Mouse (Mus musculus) T-helper 2 cell (primary cell): ENCODE results near the gene Ncoa5.

Source experiments
- in situ Hi-C: fragments of 300-600 bp; cut with MboI, MseI; formaldehyde crosslinking; loops from one replicate; pipeline ENCODE4 v1.15.1; 2025; ENCODE audit warnings: high pct_unique_total_duplicates

Gene Ncoa5

DNA sequence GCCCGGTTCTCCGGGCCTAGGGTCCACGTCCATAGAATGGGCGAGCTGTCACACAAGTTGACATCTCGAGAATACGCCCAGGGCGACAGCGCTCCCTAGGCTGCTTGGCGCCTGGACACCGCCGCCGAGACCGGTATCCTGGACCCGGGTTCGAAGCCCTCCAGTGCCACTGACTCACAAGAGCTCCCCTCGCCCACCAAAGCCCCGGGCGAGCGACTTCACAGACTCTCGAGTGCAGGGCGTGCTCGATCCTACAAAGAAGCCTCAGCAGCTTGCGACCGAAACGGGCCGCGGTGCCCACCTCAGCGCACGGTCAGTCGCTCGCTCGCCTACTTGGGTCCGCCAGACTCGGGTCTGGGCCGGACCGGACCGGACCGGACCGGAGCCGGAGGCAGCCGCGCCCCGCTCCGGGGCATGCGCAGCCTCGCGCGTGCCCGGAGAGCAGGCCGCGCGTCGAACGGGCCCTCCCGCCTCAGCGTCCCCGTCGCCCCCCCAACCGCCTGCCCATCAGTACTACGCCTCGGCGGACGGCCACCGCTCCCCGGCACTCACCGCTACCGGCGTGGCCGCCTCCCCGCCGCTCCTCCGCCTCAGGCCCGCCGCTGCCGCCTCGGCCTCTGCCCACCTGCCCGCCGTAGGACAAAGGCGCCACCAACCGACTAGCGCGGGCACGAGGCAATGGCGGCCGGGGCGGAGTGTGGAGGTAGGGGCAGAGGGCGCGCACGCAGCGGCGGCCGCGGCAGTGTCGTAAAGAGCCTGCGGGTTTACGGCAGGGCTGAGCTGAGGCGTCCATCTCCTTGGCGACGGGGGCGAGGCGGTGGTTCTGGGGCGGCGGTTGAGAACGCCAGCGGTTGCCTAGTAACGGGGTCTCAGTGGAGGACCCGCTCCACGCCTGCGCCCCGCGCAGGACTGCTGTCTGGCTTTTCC lies at the start of gene Ncoa5:
Gene Ncoa5, minus strand, starts transcription at position 737 of the 927 bp plus-strand sequence.
- in situ Hi-C loops, result no loop called here

DNA sequence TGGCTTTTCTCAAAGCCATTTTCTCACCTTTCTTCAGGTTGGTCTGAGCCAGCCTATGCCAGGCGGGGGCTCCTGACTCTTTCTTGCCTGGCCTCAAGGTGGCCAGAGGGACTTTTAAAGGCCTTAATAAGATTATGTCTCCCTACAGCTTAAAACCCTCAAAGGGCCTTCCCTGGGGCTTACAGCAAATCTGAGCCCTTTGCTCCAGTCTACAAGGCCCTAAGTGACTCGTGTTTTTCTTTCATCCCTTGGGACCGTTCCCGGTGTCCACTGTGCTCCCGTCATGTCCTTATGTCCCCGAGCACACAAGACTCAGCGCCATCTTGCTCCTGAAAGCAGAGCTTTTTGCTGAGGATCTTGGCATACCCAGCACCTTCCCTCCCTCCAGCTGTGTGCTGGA lies 46.6 kb upstream of the Ncoa5 start:
- in situ Hi-C loops, result no loop called here

DNA sequence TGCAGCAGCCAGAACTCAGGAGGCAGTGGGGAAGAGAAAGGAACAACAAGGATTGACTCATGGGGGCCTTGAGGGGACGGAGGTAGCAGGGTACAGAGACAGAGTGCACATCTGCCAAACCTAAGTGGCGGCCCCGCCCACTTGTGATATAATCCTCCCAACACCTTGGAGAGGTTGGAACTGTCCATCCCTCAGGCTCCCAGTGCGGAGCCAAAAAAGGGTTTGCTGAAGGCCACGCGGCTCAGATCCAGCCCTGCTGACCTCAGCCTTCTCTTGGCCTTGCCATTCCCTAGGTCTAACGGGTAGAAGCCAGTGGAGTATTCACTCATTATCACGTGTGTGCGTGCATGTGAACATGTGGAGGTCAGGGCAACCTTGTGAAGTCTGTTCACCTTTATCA lies 46.0 kb upstream of the Ncoa5 start:
- in situ Hi-C loops, result no loop called here

DNA sequence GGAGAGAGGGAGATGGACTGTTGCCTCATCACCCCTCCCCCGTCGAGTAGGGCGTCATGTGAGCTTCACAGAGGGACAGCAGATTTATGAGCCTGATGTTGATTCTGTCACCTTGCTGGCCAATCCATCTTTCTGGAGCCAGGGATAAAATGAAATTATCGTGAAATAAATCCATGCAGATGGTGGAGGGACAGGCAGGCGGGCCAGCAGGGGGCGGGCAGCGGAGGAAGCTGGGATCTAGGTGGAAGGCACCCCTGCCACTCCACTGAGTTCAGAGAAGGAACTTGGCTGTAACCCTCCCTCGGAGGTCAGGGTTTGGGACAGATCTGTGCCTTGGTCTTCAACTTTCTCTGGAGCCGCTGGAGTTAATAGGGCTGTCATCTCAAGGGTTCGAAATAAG lies 43.9 kb upstream of the Ncoa5 start:
- in situ Hi-C loops, result loop anchor here (5.0 kb wide), 1 partner anchor 284 kb away; no protein-coding TSS in a partner anchor

GRCm38 (mm10) chr2:165078045-165078444 lies 43.4 kb upstream of the Ncoa5 start:
- in situ Hi-C loops, result loop anchor here (5.0 kb wide), 1 partner anchor 284 kb away; no protein-coding TSS in a partner anchor

GRCm38 (mm10) chr2:165077055-165077454 lies 42.4 kb upstream of the Ncoa5 start:
- in situ Hi-C loops, result loop anchor here (5.0 kb wide), 1 partner anchor 285 kb away; no protein-coding TSS in a partner anchor

GRCm38 (mm10) chr2:165074937-165075336 lies 40.3 kb upstream of the Ncoa5 start:
- in situ Hi-C loops, result loop anchor here (5.0 kb wide), 1 partner anchor 287 kb away; no protein-coding TSS in a partner anchor

DNA sequence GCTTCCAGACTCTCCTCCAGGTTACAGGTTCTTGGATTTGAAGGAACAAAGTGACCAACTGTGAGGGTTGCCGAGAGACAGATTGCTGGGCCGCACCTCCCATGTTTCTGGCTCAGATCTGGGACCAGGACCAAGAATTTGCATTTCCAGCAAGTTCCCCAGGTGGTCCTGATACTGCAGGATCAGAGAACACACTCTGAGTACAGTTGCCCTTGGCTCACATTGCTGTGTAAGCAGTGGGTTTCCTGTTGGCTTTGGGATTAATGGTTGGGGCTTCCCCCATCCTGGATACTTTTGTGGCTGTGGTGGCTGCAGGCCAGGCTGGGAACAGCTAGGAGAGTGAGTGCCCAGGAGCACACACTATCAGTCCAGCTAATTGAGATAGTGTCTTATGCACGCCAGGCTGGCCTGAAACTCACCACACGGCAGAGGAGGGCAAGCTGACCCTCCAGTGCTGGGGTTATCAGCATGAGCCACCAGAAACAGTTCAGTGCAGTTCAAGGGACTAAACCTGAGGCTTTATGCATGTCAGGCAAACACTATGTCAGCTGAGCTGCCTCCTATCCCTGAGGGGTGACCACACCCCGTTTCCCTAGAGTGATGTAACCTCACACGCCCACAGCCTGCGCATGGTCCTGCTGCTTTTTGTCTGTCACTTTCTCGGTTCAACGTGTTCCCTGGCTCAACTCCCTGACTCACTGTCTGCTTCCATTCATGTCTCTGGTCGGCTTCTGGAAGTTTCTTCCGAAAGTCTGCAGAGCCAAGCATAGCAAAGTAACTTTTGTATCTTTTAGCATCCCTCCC lies 39.6 kb upstream of the Ncoa5 start:
- in situ Hi-C loops, result no loop called here

DNA sequence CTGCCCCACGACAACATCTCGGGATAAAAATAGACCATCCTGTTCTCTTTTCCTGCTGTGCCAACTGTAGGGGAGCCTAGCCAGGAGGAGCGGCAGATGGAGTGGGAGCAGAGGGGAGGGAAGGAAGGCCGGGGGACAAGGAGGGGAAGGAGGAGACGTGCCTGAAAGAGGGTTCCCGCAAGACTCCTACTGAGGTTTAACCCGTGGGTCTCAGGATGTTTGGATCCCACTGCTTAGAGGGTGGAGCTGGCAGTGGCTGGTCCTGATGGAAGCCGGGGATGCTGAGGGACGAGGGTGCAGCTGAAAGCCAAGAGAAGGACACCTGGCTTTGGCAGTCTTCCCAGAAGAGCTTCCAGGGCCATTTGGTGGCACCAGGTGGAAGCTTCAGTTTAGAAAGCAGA lies 38.7 kb upstream of the Ncoa5 start:
- in situ Hi-C loops, result no loop called here

DNA sequence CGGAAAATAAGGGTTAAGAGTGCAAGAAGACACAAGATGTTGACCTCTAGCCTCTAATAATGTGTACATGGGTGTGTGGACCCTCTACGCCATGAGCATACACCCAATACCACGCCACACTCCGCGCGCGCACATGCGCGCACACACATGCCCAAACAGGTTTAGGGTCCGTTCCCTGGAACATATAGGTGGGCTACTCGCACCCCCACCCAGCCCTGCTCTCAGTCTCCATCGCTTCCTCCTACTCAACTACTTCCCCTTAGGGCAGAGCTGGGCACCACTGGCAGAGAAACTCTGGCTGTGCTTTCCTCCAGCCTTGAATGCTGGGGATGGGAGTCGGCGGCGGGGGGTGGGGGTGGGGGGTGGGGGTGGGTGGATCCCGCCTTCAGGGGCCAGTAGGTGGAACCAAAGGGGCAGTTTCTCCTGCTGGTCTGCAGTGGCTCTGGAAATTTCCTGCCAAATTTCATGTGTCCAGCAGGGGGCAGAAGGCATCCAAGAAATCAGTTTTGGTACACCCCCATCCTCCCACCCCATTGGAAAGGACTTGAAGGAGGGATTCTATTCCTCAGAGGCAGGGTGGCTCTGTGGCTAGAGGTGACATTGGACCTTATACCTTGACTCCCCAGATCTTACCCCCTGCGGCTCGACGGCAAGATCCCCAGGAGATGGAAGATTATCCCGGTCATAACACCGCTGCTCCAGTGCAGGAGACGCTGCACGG lies 35.6 kb upstream of the Ncoa5 start:
- in situ Hi-C loops, result no loop called here

GRCm38 (mm10) chr2:165068806-165069205 lies 34.1 kb upstream of the Ncoa5 start:
- in situ Hi-C loops, result loop anchor here (5.0 kb wide), 1 partner anchor 193 kb away; no protein-coding TSS in a partner anchor

- in situ Hi-C loops, result no loop called here
These were observed 29.8 kb upstream of the Ncoa5 start for GRCm38 (mm10) chr2:165064489-165064888.

DNA sequence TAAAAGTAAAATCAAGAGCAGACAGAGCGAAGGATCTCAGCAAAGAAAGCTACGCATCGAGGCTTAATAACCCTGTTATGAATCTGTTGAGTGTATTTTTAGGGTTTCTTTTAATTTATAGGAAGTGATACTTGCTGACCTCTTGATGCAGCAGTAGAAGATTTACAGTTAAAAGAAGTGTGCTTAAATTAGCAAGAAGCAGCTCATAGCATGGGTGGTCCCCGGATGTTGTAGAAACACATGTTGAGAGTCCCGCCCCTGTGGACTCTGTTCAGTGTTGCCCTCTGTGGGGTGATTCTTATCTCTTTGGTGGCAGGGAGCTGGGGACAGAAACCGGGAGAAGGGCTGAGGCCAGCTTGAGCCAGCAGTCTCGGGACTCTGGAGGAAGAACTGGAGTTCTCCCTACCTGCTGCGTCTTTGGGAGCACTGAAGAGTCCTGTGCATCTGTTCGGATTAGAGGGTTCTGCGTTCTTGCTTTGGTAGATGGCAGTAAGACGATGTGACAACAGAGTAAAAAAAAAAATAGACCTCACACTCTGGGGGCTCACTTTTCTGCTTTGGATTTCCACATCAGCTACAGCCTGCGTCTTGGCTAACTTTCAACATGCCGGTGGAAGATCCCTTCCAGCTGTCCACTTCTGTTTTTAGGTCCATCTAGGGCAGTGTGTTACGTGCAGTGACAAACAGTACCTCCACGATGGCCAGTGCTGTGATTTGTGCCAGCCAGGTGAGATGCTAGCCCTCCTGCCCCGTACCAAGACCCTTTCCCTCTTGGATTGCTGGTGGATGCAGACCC lies 27.2 kb upstream of the Ncoa5 start:
- in situ Hi-C loops, result no loop called here

DNA sequence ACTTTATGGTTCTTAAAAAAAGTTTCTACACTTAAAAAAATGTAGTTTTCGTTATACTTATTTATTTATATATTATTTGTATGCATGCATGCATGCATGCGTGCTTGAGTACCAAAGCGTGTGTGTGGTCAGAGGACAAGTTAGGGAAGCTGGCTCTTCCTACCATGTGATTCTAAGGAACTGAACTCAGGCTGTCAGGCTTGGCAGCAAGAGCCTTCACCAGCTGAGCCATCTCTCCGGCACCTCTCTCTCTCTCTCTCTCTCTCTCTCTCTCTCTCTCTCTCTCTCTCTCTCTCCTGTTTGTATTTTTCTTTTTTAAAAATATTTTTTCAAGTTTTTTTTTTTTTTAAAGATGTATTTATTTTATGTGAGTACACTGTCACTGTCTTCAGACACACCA lies 25.3 kb upstream of the Ncoa5 start:
- in situ Hi-C loops, result no loop called here

DNA sequence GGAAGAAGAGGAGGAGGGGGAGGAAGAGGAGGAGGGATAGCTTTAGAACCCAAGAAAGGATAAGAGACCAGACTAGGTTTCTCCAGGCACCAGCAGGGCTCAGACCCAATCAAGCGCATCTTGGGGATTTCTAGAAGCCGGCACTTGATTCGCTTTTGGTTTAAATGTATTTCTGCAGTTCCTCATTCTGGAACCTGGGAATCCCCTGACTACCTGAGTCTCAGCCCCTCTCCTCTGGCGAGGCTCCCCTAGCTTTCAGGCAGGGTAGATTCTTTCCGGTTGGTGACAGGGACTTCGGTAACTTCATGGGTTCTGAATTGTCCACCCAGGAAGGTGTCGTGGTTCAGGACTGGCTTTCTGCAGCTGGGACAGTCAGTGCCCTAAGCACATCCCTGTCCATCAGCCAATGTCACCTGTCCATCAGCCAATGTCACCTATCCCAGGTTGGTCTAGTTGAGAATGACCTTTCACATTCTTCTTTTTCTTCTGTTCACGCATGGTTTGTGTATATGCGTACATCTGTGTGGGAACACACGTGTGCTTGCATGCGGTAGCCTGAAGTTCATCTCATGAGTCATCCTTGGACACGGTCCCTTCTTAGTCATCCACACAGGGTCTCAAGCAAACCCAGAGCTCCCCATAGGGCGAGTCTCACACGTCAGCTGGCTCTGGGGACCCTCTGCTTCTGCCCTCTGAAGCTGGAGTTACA lies 21.9 kb upstream of the Ncoa5 start:
- in situ Hi-C loops, result no loop called here

GRCm38 (mm10) chr2:165055905-165056304 lies 21.2 kb upstream of the Ncoa5 start:
- in situ Hi-C loops, result no loop called here

GRCm38 (mm10) chr2:165054888-165055852 lies 20.5 kb upstream of the Ncoa5 start, which contains the start of gene Cd40:
Cd40 (plus strand) TSS chr2:165055627.
- in situ Hi-C loops, result no loop called here

- in situ Hi-C loops, result no loop called here
These were observed 16.9 kb upstream of the Ncoa5 start for GRCm38 (mm10) chr2:165051566-165051965.
